Mouse (Mus musculus): ENCODE measurements around the gene Carns1. TPM values are rescaled to one million over a fixed set of nuclear protein-coding genes. Genes with fewer than 3 reads are reported as not detected.

The Carns1 gene
- 0.90 TPM in 2 replicates for polyA plus RNA-seq (2015; fragmentation: Nextera tagmentation; extraction: Ambion mirVana)

GRCm38 (mm10) chr19:4175368-4175947 lies at the start of gene Carns1:
Gene Carns1 (minus strand): TSS chr19:4175479.
- H3K4me2 ChIP-seq (replicated peaks; ENCODE audit: low read depth) = peak within 1 kb of the TSS; percentile 49
- H3K4me1 ChIP-seq (replicated peaks; ENCODE audit: control insufficient read depth, insufficient read depth, low read length) = 0 out of 2 replicates have a peak, but pooled peaks cover 5% of the 10 kb centered on the region
- H3K9ac ChIP-seq (ENCODE audit: low read depth, low read length) = peak within 1 kb of the TSS; percentile 17; the same call in 1 of the 2 replicates
- no peaks in the 10 kb centered on the region for H3K36me3 ChIP-seq (ENCODE audit: control insufficient read depth, insufficient read depth)
- no peak within 1 kb of the TSS; the same call in 1 of the 2 replicates for H3K27ac ChIP-seq (ENCODE audit: low read depth, low read length)
- TF ChIP-seq CTCF (IDR thresholded peaks at IDR 0.05; ENCODE audit: low read depth) = no peak
- WGBS = 6% methylated on average over 11 of the region's 11 CpGs
- H3K9me3 ChIP-seq (ENCODE audit: control insufficient read depth) = no peaks in the 10 kb centered on the region
- no peaks in the 10 kb centered on the region for H3K27me3 ChIP-seq (replicated peaks; ENCODE audit: control insufficient read depth, insufficient read depth, low read length)
- no peak within 1 kb of the TSS for H3K4me3 ChIP-seq (ENCODE audit: low read depth, low read length)
- peak; percentile 31; the same call in 1 of the 2 replicates for ATAC-seq

- H3K27ac ChIP-seq (ENCODE audit: low read depth, low read length) = no peak overlapping the region
- no peaks in the 10 kb centered on the region for H3K9me3 ChIP-seq (ENCODE audit: control insufficient read depth)
- H3K4me2 ChIP-seq (replicated peaks; ENCODE audit: low read depth) = peak overlapping the region; percentile 52
- H3K27me3 ChIP-seq (replicated peaks; ENCODE audit: control insufficient read depth, insufficient read depth, low read length) = no peaks in the 10 kb centered on the region
- no peaks in the 10 kb centered on the region for H3K36me3 ChIP-seq (ENCODE audit: control insufficient read depth, insufficient read depth)
- ATAC-seq = no peak
- H3K4me3 ChIP-seq (ENCODE audit: low read depth, low read length) = no peak overlapping the region
- WGBS = 51% methylated on average over 11 of the region's 11 CpGs
- H3K4me1 ChIP-seq (replicated peaks; ENCODE audit: control insufficient read depth, insufficient read depth, low read length) = peaks cover 16% of the 10 kb centered on the region
- TF ChIP-seq CTCF (IDR thresholded peaks at IDR 0.05; ENCODE audit: low read depth) = no peak
- no peak overlapping the region for H3K9ac ChIP-seq (ENCODE audit: low read depth, low read length)
These were observed 46.9 kb upstream of the Carns1 start for GRCm38 (mm10) chr19:4222165-4222564.

GRCm38 (mm10) chr19:4220957-4221743 lies 45.9 kb upstream of the Carns1 start:
- Histone ChIP-seq H3K27me3 (replicated peaks; ENCODE audit: control insufficient read depth, insufficient read depth, low read length) (no peaks in the 10 kb centered on the region), H3K36me3 (ENCODE audit: control insufficient read depth, insufficient read depth) (no peaks in the 10 kb centered on the region), H3K9ac (ENCODE audit: low read depth, low read length) (peak overlapping the region; percentile 31; the same call in 1 of the 2 replicates), H3K9me3 (ENCODE audit: control insufficient read depth) (no peaks in the 10 kb centered on the region), H3K4me3 (ENCODE audit: low read depth, low read length) (peak overlapping the region; percentile 11), H3K27ac (ENCODE audit: low read depth, low read length) (peak overlapping the region; percentile 64; the same call in 1 of the 2 replicates), H3K4me1 (replicated peaks; ENCODE audit: control insufficient read depth, insufficient read depth, low read length) (peaks cover 16% of the 10 kb centered on the region), H3K4me2 (replicated peaks; ENCODE audit: low read depth) (peak overlapping the region; percentile 52)
- WGBS = 16% methylated on average over 14 of the region's 14 CpGs
- TF ChIP-seq CTCF (IDR thresholded peaks at IDR 0.05; ENCODE audit: low read depth) = no peak
- ATAC-seq = peak; percentile 65

DNA sequence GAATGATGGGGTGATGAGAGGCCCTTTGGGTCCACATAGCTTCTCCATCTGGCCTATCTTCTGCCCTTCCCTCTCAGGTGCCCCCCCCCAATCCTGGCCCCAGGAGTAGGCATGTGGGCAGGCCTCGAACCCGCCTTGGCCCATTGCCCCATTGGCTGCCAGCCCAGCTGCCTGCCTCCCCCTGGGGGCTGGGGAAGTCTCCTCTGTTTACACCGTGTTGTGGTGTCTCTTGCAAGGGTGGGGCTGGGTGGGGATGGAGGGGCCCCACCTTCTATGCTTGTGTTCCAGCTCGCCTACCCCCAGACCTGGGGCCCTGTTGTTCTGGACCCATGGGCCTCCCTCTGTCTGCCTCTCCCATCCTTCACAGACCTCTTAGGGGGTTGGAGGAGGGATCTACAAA lies 45.1 kb upstream of the Carns1 start:
- 0 out of 2 replicates have a peak overlapping the region, but pooled peaks have one; percentile 11 for H3K9ac ChIP-seq (ENCODE audit: low read depth, low read length)
- no peak overlapping the region for H3K4me3 ChIP-seq (ENCODE audit: low read depth, low read length)
- peak overlapping the region; percentile 64; the same call in 1 of the 2 replicates for H3K27ac ChIP-seq (ENCODE audit: low read depth, low read length)
- 21% methylated on average over 4 of the region's 4 CpGs for WGBS
- no peaks in the 10 kb centered on the region for H3K9me3 ChIP-seq (ENCODE audit: control insufficient read depth)
- no peaks in the 10 kb centered on the region for H3K36me3 ChIP-seq (ENCODE audit: control insufficient read depth, insufficient read depth)
- no peak for TF ChIP-seq CTCF (IDR thresholded peaks at IDR 0.05; ENCODE audit: low read depth)
- ATAC-seq = no peak
- H3K27me3 ChIP-seq (replicated peaks; ENCODE audit: control insufficient read depth, insufficient read depth, low read length) = no peaks in the 10 kb centered on the region
- H3K4me2 ChIP-seq (replicated peaks; ENCODE audit: low read depth) = peak overlapping the region; percentile 52
- H3K4me1 ChIP-seq (replicated peaks; ENCODE audit: control insufficient read depth, insufficient read depth, low read length) = peaks cover 16% of the 10 kb centered on the region

- no peak for TF ChIP-seq CTCF (IDR thresholded peaks at IDR 0.05; ENCODE audit: low read depth)
- no peak overlapping the region for H3K27ac ChIP-seq (ENCODE audit: low read depth, low read length)
- 0 out of 2 replicates have a peak overlapping the region, but pooled peaks have one; percentile 52 for H3K4me2 ChIP-seq (replicated peaks; ENCODE audit: low read depth)
- 78% methylated on average over 6 of the region's 6 CpGs for WGBS
- no peaks in the 10 kb centered on the region for H3K9me3 ChIP-seq (ENCODE audit: control insufficient read depth)
- H3K4me3 ChIP-seq (ENCODE audit: low read depth, low read length) = no peak overlapping the region
- H3K9ac ChIP-seq (ENCODE audit: low read depth, low read length) = no peak overlapping the region
- H3K27me3 ChIP-seq (replicated peaks; ENCODE audit: control insufficient read depth, insufficient read depth, low read length) = no peaks in the 10 kb centered on the region
- ATAC-seq = no peak
- peaks cover 16% of the 10 kb centered on the region for H3K4me1 ChIP-seq (replicated peaks; ENCODE audit: control insufficient read depth, insufficient read depth, low read length)
- H3K36me3 ChIP-seq (ENCODE audit: control insufficient read depth, insufficient read depth) = no peaks in the 10 kb centered on the region
These were observed 44.7 kb upstream of the Carns1 start for GRCm38 (mm10) chr19:4219943-4220342.

DNA sequence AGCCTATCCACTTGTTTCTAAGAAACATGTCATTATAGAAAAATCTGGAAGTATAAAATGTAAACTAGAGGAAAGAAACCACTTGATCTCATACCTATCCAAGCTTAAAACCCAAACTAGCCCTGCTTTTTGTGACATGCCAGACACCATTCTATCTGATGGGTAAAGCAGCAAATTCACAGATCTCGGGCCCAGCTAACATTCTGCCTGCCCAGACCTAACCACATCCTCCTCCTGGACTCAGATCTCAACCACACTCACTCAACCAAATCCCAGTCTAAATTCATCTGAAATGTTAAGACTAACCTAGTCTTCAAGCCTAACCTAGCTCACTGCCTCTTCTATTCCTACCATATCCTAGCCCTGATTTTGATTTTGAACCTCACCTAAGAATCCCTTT lies 43.5 kb upstream of the Carns1 start:
- peaks cover 17% of the 10 kb centered on the region for H3K4me1 ChIP-seq (replicated peaks; ENCODE audit: control insufficient read depth, insufficient read depth, low read length)
- H3K27me3 ChIP-seq (replicated peaks; ENCODE audit: control insufficient read depth, insufficient read depth, low read length) = no peaks in the 10 kb centered on the region
- H3K9ac ChIP-seq (ENCODE audit: low read depth, low read length) = no peak overlapping the region
- H3K27ac ChIP-seq (ENCODE audit: low read depth, low read length) = no peak overlapping the region
- ATAC-seq = no peak
- TF ChIP-seq CTCF (IDR thresholded peaks at IDR 0.05; ENCODE audit: low read depth) = no peak
- no peak overlapping the region for H3K4me2 ChIP-seq (replicated peaks; ENCODE audit: low read depth)
- no peaks in the 10 kb centered on the region for H3K36me3 ChIP-seq (ENCODE audit: control insufficient read depth, insufficient read depth)
- WGBS = 67% methylated on average over 1 of the region's 1 CpGs
- no peak overlapping the region for H3K4me3 ChIP-seq (ENCODE audit: low read depth, low read length)
- H3K9me3 ChIP-seq (ENCODE audit: control insufficient read depth) = no peaks in the 10 kb centered on the region

Data from intestine, postnatal 0 days (tissue).